Mouse (Mus musculus): Measurements from ENCODE around the gene Cenpu. TPM values are rescaled to one million over a fixed set of nuclear protein-coding genes. Genes with fewer than 3 reads are reported as not detected.
A peak's percentile ranks its signal among the peaks of the same experiment; 100 is the strongest.

Gene Cenpu
- polyA plus RNA-seq, 1 experiment from 2014 or later, result 10.7 TPM

- Histone ChIP-seq H3K9me3 (replicated peaks) (no peaks in the 10 kb centered on the region), H3K36me3 (peaks cover 17% of the 10 kb centered on the region), H3K9ac (no peak overlapping the region), H3K4me1 (replicated peaks) (peaks cover 23% of the 10 kb centered on the region), H3K4me2 (no peak overlapping the region), H3K27me3 (replicated peaks) (no peaks in the 10 kb centered on the region), H3K4me3 (no peak overlapping the region), H3K27ac (ENCODE audit: poor library complexity, severe bottlenecking) (no peak overlapping the region)
- 50% methylated on average over 5 of the region's 5 CpGs for WGBS
- no peak for ATAC-seq (ENCODE audit: insufficient number of reproducible peaks, low FRiP score)
Observed at GRCm38 (mm10) chr8:46598753-46599152, 46.9 kb downstream of the Cenpu start.

- WGBS, result 53% methylated on average over 7 of the region's 7 CpGs
- peaks cover 20% of the 10 kb centered on the region for H3K4me1 ChIP-seq (replicated peaks)
Observed at GRCm38 (mm10) chr8:46599314-46599904, 47.6 kb downstream of the Cenpu start.

GRCm38 (mm10) chr8:46600959-46601707 is 49.3 kb downstream of the Cenpu start:
- no peaks in the 10 kb centered on the region for H3K9me3 ChIP-seq (replicated peaks)
- H3K4me2 ChIP-seq, result no peak overlapping the region
- no peak overlapping the region for H3K9ac ChIP-seq
- no peak overlapping the region for H3K4me3 ChIP-seq
- no peak for ATAC-seq (ENCODE audit: insufficient number of reproducible peaks, low FRiP score)
- H3K36me3 ChIP-seq, result peaks cover 19% of the 10 kb centered on the region
- H3K27ac ChIP-seq (ENCODE audit: poor library complexity, severe bottlenecking), result no peak overlapping the region
- H3K27me3 ChIP-seq (replicated peaks), result no peaks in the 10 kb centered on the region
- WGBS, result 57% methylated on average over 10 of the region's 10 CpGs
- H3K4me1 ChIP-seq (replicated peaks), result peaks cover 20% of the 10 kb centered on the region

More at GRCm38 (mm10) chr8:46599314-46599904, 47.6 kb downstream of the Cenpu start:
- no peak for ATAC-seq (ENCODE audit: insufficient number of reproducible peaks, low FRiP score)
- Histone ChIP-seq H3K4me2 (no peak overlapping the region), H3K27me3 (replicated peaks) (no peaks in the 10 kb centered on the region), H3K4me3 (no peak overlapping the region), H3K9ac (no peak overlapping the region), H3K9me3 (replicated peaks) (no peaks in the 10 kb centered on the region), H3K27ac (ENCODE audit: poor library complexity, severe bottlenecking) (no peak overlapping the region), H3K36me3 (peaks cover 17% of the 10 kb centered on the region)

DNA sequence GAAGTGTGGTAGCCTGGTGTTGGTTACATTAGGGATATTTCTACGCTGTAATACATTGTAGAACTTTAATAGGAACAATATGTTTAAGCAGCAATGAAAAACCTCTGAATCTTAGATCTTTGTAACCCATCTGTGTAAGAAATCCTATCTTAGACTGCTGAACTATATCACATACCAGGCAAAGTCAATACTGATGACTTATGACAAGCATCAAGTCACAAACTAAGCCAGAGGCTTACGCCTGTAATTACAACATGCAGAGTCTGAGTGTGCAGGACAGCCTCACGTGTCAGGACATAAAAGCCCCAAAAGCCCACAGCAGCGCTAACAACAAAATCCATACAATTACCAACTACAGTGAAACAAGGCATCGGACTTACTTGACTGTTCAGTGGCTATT is 51.8 kb downstream of the Cenpu start:
- 92% methylated on average over 5 of the region's 5 CpGs for WGBS
- H3K4me2 ChIP-seq, result no peak overlapping the region
- no peak overlapping the region for H3K27ac ChIP-seq (ENCODE audit: poor library complexity, severe bottlenecking)
- H3K9ac ChIP-seq, result no peak overlapping the region
- H3K27me3 ChIP-seq (replicated peaks), result no peaks in the 10 kb centered on the region
- H3K4me1 ChIP-seq (replicated peaks), result peaks cover 8% of the 10 kb centered on the region
- no peak overlapping the region for H3K4me3 ChIP-seq
- H3K36me3 ChIP-seq, result peaks cover 17% of the 10 kb centered on the region
- ATAC-seq (ENCODE audit: insufficient number of reproducible peaks, low FRiP score), result no peak
- no peaks in the 10 kb centered on the region for H3K9me3 ChIP-seq (replicated peaks)

DNA sequence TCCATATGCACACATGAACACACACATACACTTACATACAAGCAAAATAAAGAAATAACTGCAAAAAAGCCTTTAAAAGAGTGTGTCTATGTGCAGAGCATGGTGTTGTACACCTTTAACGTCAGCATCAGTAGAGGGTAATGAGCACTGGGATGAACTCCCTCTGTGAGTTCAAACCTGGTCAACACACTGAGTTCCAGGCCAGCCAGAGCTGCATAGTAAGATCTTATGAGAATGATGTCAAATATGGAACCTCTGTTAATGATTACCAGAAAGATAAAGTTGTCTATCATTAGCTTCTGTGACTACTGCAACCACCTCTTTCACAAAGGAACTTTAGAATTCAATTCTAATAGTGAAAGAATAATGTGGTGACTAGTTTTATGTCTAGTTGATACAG is 55.1 kb downstream of the Cenpu start:
- Histone ChIP-seq H3K4me1 (replicated peaks) (0 out of 2 replicates have a peak, but pooled peaks cover 4% of the 10 kb centered on the region), H3K9ac (no peak overlapping the region), H3K27me3 (replicated peaks) (no peaks in the 10 kb centered on the region), H3K4me3 (no peak overlapping the region), H3K27ac (ENCODE audit: poor library complexity, severe bottlenecking) (no peak overlapping the region), H3K36me3 (peaks cover 21% of the 10 kb centered on the region), H3K4me2 (no peak overlapping the region), H3K9me3 (replicated peaks) (no peaks in the 10 kb centered on the region)
- no peak for ATAC-seq (ENCODE audit: insufficient number of reproducible peaks, low FRiP score)
- WGBS, result 76% methylated on average over 1 of the region's 1 CpGs

DNA sequence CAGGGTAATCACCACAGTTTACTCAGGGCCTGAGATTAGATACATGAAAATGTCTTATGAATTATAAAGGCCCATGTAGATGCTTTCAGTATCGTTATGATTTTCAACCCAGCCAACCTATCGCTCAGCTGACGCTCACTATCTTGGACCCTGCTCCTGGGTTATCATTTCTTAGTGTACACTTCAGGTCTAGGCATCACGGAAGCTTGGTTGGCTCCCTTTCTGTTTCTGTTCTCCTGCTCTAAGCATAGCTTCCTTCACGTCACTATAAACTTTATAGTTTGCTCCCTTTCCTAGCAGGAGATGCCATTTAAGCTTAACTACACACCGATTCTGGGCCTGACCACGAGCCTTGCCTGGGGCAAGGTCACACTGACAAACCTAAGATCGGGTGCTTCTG is 59.7 kb downstream of the Cenpu start:
- no peak for ATAC-seq (ENCODE audit: insufficient number of reproducible peaks, low FRiP score)
- Histone ChIP-seq H3K4me3 (no peak overlapping the region), H3K27me3 (replicated peaks) (no peaks in the 10 kb centered on the region), H3K9me3 (replicated peaks) (no peaks in the 10 kb centered on the region), H3K27ac (ENCODE audit: poor library complexity, severe bottlenecking) (no peak overlapping the region), H3K4me2 (no peak overlapping the region), H3K36me3 (peaks cover 8% of the 10 kb centered on the region; the same call in 1 of the 2 replicates), H3K9ac (no peak overlapping the region), H3K4me1 (replicated peaks) (peaks cover 11% of the 10 kb centered on the region; the same call in 1 of the 2 replicates)
- WGBS, result 64% methylated on average over 8 of the region's 8 CpGs

DNA sequence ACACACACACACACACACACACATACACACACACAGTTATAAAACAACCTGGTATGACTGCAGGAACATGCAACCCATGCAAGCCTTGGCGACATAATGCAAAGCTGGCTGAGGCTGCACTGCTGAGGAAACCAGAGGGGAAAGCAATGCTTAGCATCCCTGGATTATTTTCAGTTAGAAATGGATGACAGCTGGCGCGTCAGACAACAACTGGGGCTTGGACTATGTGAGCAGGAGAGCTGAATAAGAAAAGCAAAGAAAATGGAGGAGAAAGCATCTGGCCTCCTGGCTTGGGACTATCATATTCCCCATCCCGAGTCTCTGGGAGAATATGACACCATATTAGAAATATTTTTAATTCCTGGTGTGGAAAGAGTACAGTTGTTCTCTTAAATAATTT is 61.1 kb downstream of the Cenpu start:
- H3K9ac ChIP-seq, result no peak overlapping the region
- H3K4me2 ChIP-seq, result no peak overlapping the region
- no peak overlapping the region for H3K4me3 ChIP-seq
- ATAC-seq (ENCODE audit: insufficient number of reproducible peaks, low FRiP score), result no peak
- peaks cover 4% of the 10 kb centered on the region; the same call in 1 of the 2 replicates for H3K36me3 ChIP-seq
- no peak overlapping the region for H3K27ac ChIP-seq (ENCODE audit: poor library complexity, severe bottlenecking)
- no peaks in the 10 kb centered on the region for H3K27me3 ChIP-seq (replicated peaks)
- peaks cover 11% of the 10 kb centered on the region; the same call in 1 of the 2 replicates for H3K4me1 ChIP-seq (replicated peaks)
- 80% methylated on average over 4 of the region's 4 CpGs for WGBS
- H3K9me3 ChIP-seq (replicated peaks), result no peaks in the 10 kb centered on the region

- Histone ChIP-seq H3K27ac (ENCODE audit: poor library complexity, severe bottlenecking) (no peak overlapping the region), H3K4me1 (replicated peaks) (peaks cover 13% of the 10 kb centered on the region), H3K27me3 (replicated peaks) (no peaks in the 10 kb centered on the region), H3K9me3 (replicated peaks) (no peaks in the 10 kb centered on the region), H3K36me3 (peaks cover 4% of the 10 kb centered on the region; the same call in 1 of the 2 replicates), H3K4me3 (no peak overlapping the region), H3K9ac (no peak overlapping the region), H3K4me2 (no peak overlapping the region)
- 66% methylated on average over 4 of the region's 4 CpGs for WGBS
- ATAC-seq (ENCODE audit: insufficient number of reproducible peaks, low FRiP score), result no peak
Observed at GRCm38 (mm10) chr8:46613377-46613776, 61.5 kb downstream of the Cenpu start.

- Histone ChIP-seq H3K4me2 (peak overlapping the region; percentile 88; the same call in 1 of the 2 replicates), H3K27me3 (replicated peaks) (no peaks in the 10 kb centered on the region), H3K9ac (no peak overlapping the region), H3K36me3 (no peaks in the 10 kb centered on the region), H3K9me3 (replicated peaks) (no peaks in the 10 kb centered on the region), H3K4me3 (no peak overlapping the region), H3K27ac (ENCODE audit: poor library complexity, severe bottlenecking) (no peak overlapping the region), H3K4me1 (replicated peaks) (peaks cover 20% of the 10 kb centered on the region)
- WGBS, result 59% methylated on average over 8 of the region's 8 CpGs
- ATAC-seq (ENCODE audit: insufficient number of reproducible peaks, low FRiP score), result no peak
Observed at GRCm38 (mm10) chr8:46615936-46616335, 64.1 kb downstream of the Cenpu start.

- Histone ChIP-seq H3K4me3 (peak within 1 kb of the TSS; percentile 81), H3K4me2 (peak within 1 kb of the TSS; percentile 88), H3K9ac (peak within 1 kb of the TSS; percentile 79), H3K27me3 (replicated peaks) (no peaks in the 10 kb centered on the region), H3K9me3 (replicated peaks) (no peaks in the 10 kb centered on the region), H3K27ac (ENCODE audit: poor library complexity, severe bottlenecking) (peak within 1 kb of the TSS; percentile 83), H3K4me1 (replicated peaks) (peaks cover 19% of the 10 kb centered on the region), H3K36me3 (no peaks in the 10 kb centered on the region)
- peak; percentile 98 for ATAC-seq (ENCODE audit: insufficient number of reproducible peaks, low FRiP score)
- WGBS, result under 1% methylated on average over 53 of the region's 54 CpGs
Observed at GRCm38 (mm10) chr8:46616879-46617689, 65.3 kb downstream of the Cenpu start, which contains the start of the genes Primpol and Casp3. Gene Primpol (minus strand): TSS chr8:46617212. Gene Casp3 (plus strand): TSS chr8:46617291.

All from heart, embryonic 12.5 days (tissue).